Mouse (Mus musculus) stomach, embryonic 14.5 days (tissue): ENCODE data around the gene Zfp704. TPM values are rescaled to one million over a fixed set of nuclear protein-coding genes. Genes with fewer than 3 reads are reported as not detected.

ENCODE experiments used
- ATAC-seq: fragments of 200-750 bp; cut with Nextera tagmentation; 2 replicates; pipeline ENCODE4 v1.8.0; 2017; ENCODE audit warnings: low read depth, moderate TSS enrichment; ENCODE audit not compliant: insufficient number of reproducible peaks, insufficient read depth, low FRiP score
- H3K27ac ChIP-seq: fragments of 300-500 bp; sonication (generic); 2 replicates; pipeline ENCODE4 v1.5.1; 2014; ENCODE audit warnings: mild to moderate bottlenecking, low read length, moderate library complexity, mixed read lengths
- H3K27me3 ChIP-seq: fragments of 300-500 bp; sonication (generic); 2 replicates; pipeline ENCODE4 v1.6.1; 2014; ENCODE audit warnings: low read length, control low read depth, mixed read lengths; ENCODE audit not compliant: control insufficient read depth, insufficient read depth
- H3K36me3 ChIP-seq: fragments of 300-500 bp; sonication (generic); 2 replicates; pipeline ENCODE4 v1.6.1; 2014; ENCODE audit warnings: mild to moderate bottlenecking, control low read depth, low read length, moderate library complexity, mixed read lengths; ENCODE audit not compliant: control insufficient read depth, insufficient read depth
- H3K4me1 ChIP-seq: fragments of 300-500 bp; sonication (generic); 2 replicates; pipeline ENCODE4 v1.6.1; 2014; ENCODE audit warnings: low read length, control low read depth, mixed read lengths; ENCODE audit not compliant: control insufficient read depth, insufficient read depth
- H3K4me2 ChIP-seq: fragments of 300-500 bp; sonication (generic); replicated peaks from 2 replicates; pipeline ENCODE4 v1.6.1; 2014; ENCODE audit warnings: low read depth, low read length, control low read depth
- H3K4me3 ChIP-seq: fragments of 300-500 bp; sonication (generic); 2 replicates; pipeline ENCODE4 v1.5.1; 2014; ENCODE audit warnings: low read depth, low read length, control low read depth
- H3K9ac ChIP-seq: fragments of 300-500 bp; sonication (generic); replicated peaks from 2 replicates; pipeline ENCODE4 v1.6.1; 2014; ENCODE audit warnings: low read depth, mild to moderate bottlenecking, control low read depth, low read length, moderate library complexity, mixed read lengths
- H3K9me3 ChIP-seq: fragments of 300-500 bp; sonication (generic); 2 replicates; pipeline ENCODE4 v1.6.1; 2016; ENCODE audit warnings: low read depth, low read length, control low read depth; ENCODE audit not compliant: control insufficient read depth
- WGBS: fragments of 180-500 bp; shearing (Covaris S2); extraction: QIAGEN DNeasy Blood & Tissue Kit; methylation state at CpG from one replicate; pipeline ENCODE4 v1.1.7; 2014; 5-methylcytosine and 5-hydroxymethylcytosine counted together
- polyA plus RNA-seq: library from polyadenylated mRNA; unstranded; fragments of >200 nt; fragmentation: Nextera tagmentation; extraction: Ambion mirVana; gene quantifications from 2 replicates; pipeline ENCODE4 v1.2.1, GENCODE M21; 2014

The Zfp704 gene
- polyA plus RNA-seq, 1 experiment from 2014 or later = 16.3 TPM

GRCm38 (mm10) chr3:9424637-9425036, 185.2 kb downstream of the Zfp704 start:
- Histone ChIP-seq H3K9ac (no peak overlapping the region), H3K27ac (no peak overlapping the region), H3K36me3 (no peaks in the 10 kb centered on the region)

GRCm38 (mm10) chr3:9423669-9424068, 186.2 kb downstream of the Zfp704 start:
- Histone ChIP-seq H3K27ac (no peak overlapping the region), H3K4me1 (no peaks in the 10 kb centered on the region), H3K4me2 (no peak overlapping the region), H3K27me3 (no peaks in the 10 kb centered on the region), H3K9me3 (no peaks in the 10 kb centered on the region), H3K9ac (no peak overlapping the region), H3K36me3 (no peaks in the 10 kb centered on the region), H3K4me3 (no peak overlapping the region)
- ATAC-seq = no peak
- 93% methylated on average over 6 of the region's 6 CpGs for WGBS

More at GRCm38 (mm10) chr3:9424637-9425036, 185.2 kb downstream of the Zfp704 start:
- Histone ChIP-seq H3K9me3 (no peaks in the 10 kb centered on the region), H3K27me3 (no peaks in the 10 kb centered on the region), H3K4me2 (no peak overlapping the region), H3K4me1 (no peaks in the 10 kb centered on the region), H3K4me3 (no peak overlapping the region)
- ATAC-seq = no peak
- 86% methylated on average over 6 of the region's 6 CpGs for WGBS

GRCm38 (mm10) chr3:9408896-9409295, 201.0 kb downstream of the Zfp704 start:
- WGBS = 88% methylated on average over 4 of the region's 4 CpGs
- Histone ChIP-seq H3K4me3 (no peak overlapping the region), H3K4me1 (no peaks in the 10 kb centered on the region), H3K4me2 (no peak overlapping the region), H3K9ac (no peak overlapping the region), H3K27me3 (no peaks in the 10 kb centered on the region), H3K9me3 (no peaks in the 10 kb centered on the region), H3K36me3 (no peaks in the 10 kb centered on the region), H3K27ac (no peak overlapping the region)
- ATAC-seq = no peak

GRCm38 (mm10) chr3:9407801-9408200, 202.1 kb downstream of the Zfp704 start:
- no peak overlapping the region for H3K27ac ChIP-seq
- H3K4me1 ChIP-seq = no peaks in the 10 kb centered on the region
- 77% methylated on average over 10 of the region's 10 CpGs for WGBS

GRCm38 (mm10) chr3:9407119-9407546, 202.8 kb downstream of the Zfp704 start:
- Histone ChIP-seq H3K9ac (no peak overlapping the region), H3K27me3 (no peaks in the 10 kb centered on the region), H3K9me3 (no peaks in the 10 kb centered on the region), H3K4me2 (no peak overlapping the region), H3K4me1 (no peaks in the 10 kb centered on the region), H3K36me3 (no peaks in the 10 kb centered on the region), H3K4me3 (no peak overlapping the region), H3K27ac (no peak overlapping the region)
- WGBS = 52% methylated on average over 9 of the region's 9 CpGs
- no peak for ATAC-seq

More at GRCm38 (mm10) chr3:9407801-9408200, 202.1 kb downstream of the Zfp704 start:
- no peak overlapping the region for H3K4me3 ChIP-seq
- H3K36me3 ChIP-seq = no peaks in the 10 kb centered on the region
- no peaks in the 10 kb centered on the region for H3K9me3 ChIP-seq
- H3K4me2 ChIP-seq = no peak overlapping the region
- no peak overlapping the region for H3K9ac ChIP-seq
- H3K27me3 ChIP-seq = no peaks in the 10 kb centered on the region
- no peak for ATAC-seq

- Histone ChIP-seq H3K27ac (no peak overlapping the region), H3K4me1 (peaks cover 7% of the 10 kb centered on the region), H3K9me3 (no peaks in the 10 kb centered on the region), H3K4me3 (no peak overlapping the region), H3K27me3 (no peaks in the 10 kb centered on the region), H3K9ac (no peak overlapping the region), H3K36me3 (no peaks in the 10 kb centered on the region), H3K4me2 (no peak overlapping the region)
- WGBS = 73% methylated on average over 9 of the region's 9 CpGs
- no peak for ATAC-seq
These were observed 204.5 kb downstream of the Zfp704 start for GRCm38 (mm10) chr3:9405341-9405740.

GRCm38 (mm10) chr3:9403255-9404050, 206.4 kb downstream of the Zfp704 start:
- no peak for ATAC-seq
- Histone ChIP-seq H3K27me3 (no peaks in the 10 kb centered on the region), H3K36me3 (no peaks in the 10 kb centered on the region), H3K4me2 (no peak overlapping the region), H3K9ac (no peak overlapping the region), H3K9me3 (no peaks in the 10 kb centered on the region), H3K4me1 (peaks cover 7% of the 10 kb centered on the region), H3K4me3 (no peak overlapping the region), H3K27ac (no peak overlapping the region)
- 74% methylated on average over 5 of the region's 5 CpGs for WGBS

GRCm38 (mm10) chr3:9402836-9403235, 207.0 kb downstream of the Zfp704 start:
- Histone ChIP-seq H3K9me3 (no peaks in the 10 kb centered on the region), H3K27me3 (no peaks in the 10 kb centered on the region), H3K4me3 (no peak overlapping the region), H3K4me2 (no peak overlapping the region), H3K27ac (no peak overlapping the region), H3K4me1 (peaks cover 7% of the 10 kb centered on the region), H3K36me3 (no peaks in the 10 kb centered on the region), H3K9ac (no peak overlapping the region)
- ATAC-seq = no peak
- 43% methylated on average over 5 of the region's 5 CpGs for WGBS

- WGBS = 89% methylated on average over 5 of the region's 5 CpGs
- Histone ChIP-seq H3K36me3 (no peaks in the 10 kb centered on the region), H3K4me2 (no peak overlapping the region), H3K9ac (no peak overlapping the region), H3K27me3 (no peaks in the 10 kb centered on the region), H3K4me3 (no peak overlapping the region), H3K9me3 (no peaks in the 10 kb centered on the region), H3K4me1 (peaks cover 7% of the 10 kb centered on the region), H3K27ac (no peak overlapping the region)
- ATAC-seq = no peak
These were observed 207.5 kb downstream of the Zfp704 start for GRCm38 (mm10) chr3:9402345-9402744.
